Mouse (Mus musculus) forebrain, embryonic 10.5 days (tissue): Measurements from ENCODE around the gene Zfp94. TPM values are rescaled to one million over a fixed set of nuclear protein-coding genes. Genes with fewer than 3 reads are reported as not detected.

Experiments used
- DNase-seq: peaks from one replicate; pipeline ENCODE4 v3.0.0-alpha.2; 2017; ENCODE audit warnings: low spot score; ENCODE audit errors: extremely low spot score
- H3K27ac ChIP-seq: fragments of 300-500 bp; sonication (generic); 2 replicates; pipeline ENCODE4 v1.5.1; 2016; ENCODE audit warnings: mild to moderate bottlenecking
- H3K27me3 ChIP-seq: fragments of 300-500 bp; sonication (generic); 2 replicates; pipeline ENCODE4 v1.6.1; 2016; ENCODE audit warnings: mild to moderate bottlenecking; ENCODE audit not compliant: poor library complexity, severe bottlenecking
- H3K36me3 ChIP-seq: fragments of 300-500 bp; sonication (generic); replicated peaks from 2 replicates; pipeline ENCODE4 v1.6.1; 2016; ENCODE audit warnings: mild to moderate bottlenecking, moderate library complexity
- H3K4me1 ChIP-seq: fragments of 300-500 bp; sonication (generic); 2 replicates; pipeline ENCODE4 v1.6.1; 2016
- H3K4me3 ChIP-seq: fragments of 300-500 bp; sonication (generic); 2 replicates; pipeline ENCODE4 v1.5.1; 2016; ENCODE audit warnings: mild to moderate bottlenecking, moderate library complexity
- H3K9me3 ChIP-seq: fragments of 300-500 bp; sonication (generic); 2 replicates; pipeline ENCODE4 v1.6.1; 2016; ENCODE audit warnings: mild to moderate bottlenecking, moderate library complexity
- WGBS: fragments of 180-500 bp; shearing (Covaris S2); methylation state at CpG from one replicate; pipeline ENCODE4 v1.1.7; 2016; 5-methylcytosine and 5-hydroxymethylcytosine counted together
- polyA plus RNA-seq: library from polyadenylated mRNA; unstranded; fragments of >200 nt; fragmentation: Nextera tagmentation; extraction: Ambion mirVana; gene quantifications from 2 replicates; pipeline ENCODE4 v1.2.1, GENCODE M21; 2016

Zfp94 gene
- polyA plus RNA-seq, result 12.9 and 13.2 TPM in 2 replicates

DNA sequence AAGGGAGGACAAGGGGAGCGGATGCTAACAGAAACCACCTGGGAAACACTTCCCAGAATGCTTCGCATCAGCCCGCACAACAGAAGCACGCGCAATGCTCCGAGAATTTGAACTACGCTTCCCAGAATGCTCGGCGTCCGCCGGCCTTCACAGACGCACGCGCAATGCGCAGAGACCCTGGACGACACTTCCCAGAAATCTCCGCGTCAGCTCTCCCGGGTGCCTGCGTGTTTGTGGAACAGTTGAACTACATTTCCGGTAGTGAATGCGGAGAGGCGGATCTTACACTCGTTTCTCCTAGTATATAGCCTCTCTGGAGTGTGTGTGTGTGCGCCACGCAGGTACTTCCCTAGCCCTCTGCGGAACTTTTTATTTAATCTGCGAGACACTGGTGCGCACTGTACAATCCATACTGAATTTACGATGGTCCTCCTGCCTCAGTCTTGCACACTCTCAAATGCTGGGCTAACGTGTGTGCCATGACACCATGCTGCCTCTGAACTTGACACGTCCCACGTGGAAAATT lies at the start of gene Zfp94:
Gene Zfp94, minus strand, starts transcription at position 100 of the 526 bp plus-strand sequence.
- WGBS, result under 1% methylated on average over 33 of the region's 33 CpGs
- Histone ChIP-seq H3K4me3 (peak within 1 kb of the TSS; percentile 70), H3K9me3 (no peaks in the 10 kb centered on the region), H3K27me3 (no peaks in the 10 kb centered on the region; the same call in 1 of the 2 replicates), H3K36me3 (peaks cover 13% of the 10 kb centered on the region), H3K27ac (peak within 1 kb of the TSS; percentile 91), H3K4me1 (peaks cover 14% of the 10 kb centered on the region)
- DNase-seq, result peak; percentile 94

DNA sequence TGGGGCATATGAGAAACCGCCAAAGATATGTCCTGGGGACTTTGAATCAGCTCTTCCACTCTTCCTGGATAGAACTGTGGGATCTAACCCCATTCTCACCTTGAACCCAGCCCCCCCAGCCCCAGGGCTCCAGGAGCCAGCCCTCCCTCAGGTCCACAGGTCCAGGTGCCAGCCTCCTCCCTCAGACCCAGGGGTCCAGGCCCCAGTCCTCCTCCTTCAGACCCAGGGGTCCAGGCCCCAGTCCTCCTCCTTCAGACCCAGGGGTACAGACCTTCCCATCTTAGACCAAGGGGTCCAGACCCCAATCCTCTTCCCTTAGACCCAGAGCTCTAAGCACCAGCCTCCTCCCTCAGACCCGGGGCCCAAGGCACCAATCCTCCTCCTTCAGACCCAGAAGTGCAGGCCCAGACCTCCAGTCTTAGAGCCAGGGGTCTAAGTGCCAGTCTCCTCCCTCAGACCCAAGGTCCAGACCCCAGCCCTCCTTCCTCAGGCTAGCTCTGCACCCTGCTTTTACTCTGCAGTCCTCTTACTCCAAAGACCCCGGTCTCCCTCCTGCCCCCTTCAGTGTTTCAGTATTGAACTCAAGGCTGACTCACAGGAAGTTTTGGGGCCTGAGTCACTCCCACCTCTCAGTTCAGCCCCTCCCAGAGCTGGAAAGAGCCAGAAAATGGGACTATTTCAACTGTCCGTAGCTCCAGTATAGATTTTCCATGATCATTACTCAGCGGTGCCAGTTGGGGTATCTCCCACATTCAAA lies 49.0 kb upstream of the Zfp94 start:
- Histone ChIP-seq H3K27me3 (0 out of 2 replicates have a peak, but pooled peaks cover 8% of the 10 kb centered on the region), H3K4me3 (no peak overlapping the region; the same call in 1 of the 2 replicates), H3K36me3 (no peaks in the 10 kb centered on the region), H3K9me3 (0 out of 2 replicates have a peak, but pooled peaks cover 3% of the 10 kb centered on the region), H3K27ac (peak overlapping the region; percentile 65; the same call in 1 of the 2 replicates), H3K4me1 (peaks cover 11% of the 10 kb centered on the region; the same call in 1 of the 2 replicates)
- 78% methylated on average over 5 of the region's 5 CpGs for WGBS
- no peak for DNase-seq

DNA sequence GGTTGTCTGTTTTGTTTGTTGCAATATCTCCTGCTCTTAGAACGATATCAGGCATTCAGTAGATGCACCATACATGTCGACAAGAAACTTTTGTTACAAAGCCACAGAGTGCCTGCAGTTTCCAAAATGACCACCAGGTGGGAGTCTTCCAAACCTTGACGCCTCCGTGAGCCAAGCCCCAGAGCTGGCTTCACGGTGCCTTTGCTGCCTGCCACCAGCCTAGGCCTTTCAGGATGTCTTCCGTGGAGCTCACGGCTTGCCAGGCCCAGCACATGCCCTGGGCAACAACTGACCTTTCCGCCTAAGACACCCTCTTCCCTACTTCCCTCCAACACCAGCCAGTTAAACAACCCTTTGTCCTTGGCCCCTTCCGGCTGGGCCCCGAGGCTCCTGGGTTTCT lies 48.4 kb upstream of the Zfp94 start:
- Histone ChIP-seq H3K27ac (peak overlapping the region; percentile 65; the same call in 1 of the 2 replicates), H3K4me1 (peaks cover 7% of the 10 kb centered on the region; the same call in 1 of the 2 replicates), H3K9me3 (0 out of 2 replicates have a peak, but pooled peaks cover 3% of the 10 kb centered on the region), H3K27me3 (0 out of 2 replicates have a peak, but pooled peaks cover 8% of the 10 kb centered on the region), H3K36me3 (no peaks in the 10 kb centered on the region), H3K4me3 (no peak overlapping the region; the same call in 1 of the 2 replicates)
- 24% methylated on average over 10 of the region's 10 CpGs for WGBS
- peak; percentile 82 for DNase-seq

- Histone ChIP-seq H3K4me3 (no peak overlapping the region), H3K4me1 (peaks cover 7% of the 10 kb centered on the region; the same call in 1 of the 2 replicates), H3K27me3 (0 out of 2 replicates have a peak, but pooled peaks cover 8% of the 10 kb centered on the region), H3K9me3 (0 out of 2 replicates have a peak, but pooled peaks cover 3% of the 10 kb centered on the region), H3K36me3 (no peaks in the 10 kb centered on the region), H3K27ac (no peak overlapping the region)
- peak; percentile 36 for DNase-seq
- 22% methylated on average over 7 of the region's 7 CpGs for WGBS
These were observed 46.8 kb upstream of the Zfp94 start for GRCm38 (mm10) chr7:24363228-24363627.

GRCm38 (mm10) chr7:24361001-24361400 lies 44.5 kb upstream of the Zfp94 start:
- peaks cover 7% of the 10 kb centered on the region; the same call in 1 of the 2 replicates for H3K4me1 ChIP-seq
- WGBS, result 69% methylated on average over 4 of the region's 4 CpGs
- H3K4me3 ChIP-seq, result no peak overlapping the region
- no peaks in the 10 kb centered on the region for H3K36me3 ChIP-seq
- no peak for DNase-seq
- H3K27ac ChIP-seq, result no peak overlapping the region
- 0 out of 2 replicates have a peak, but pooled peaks cover 8% of the 10 kb centered on the region for H3K27me3 ChIP-seq
- peaks cover 14% of the 10 kb centered on the region; the same call in 1 of the 2 replicates for H3K9me3 ChIP-seq

- WGBS, result 26% methylated on average over 9 of the region's 9 CpGs
- Histone ChIP-seq H3K4me1 (no peaks in the 10 kb centered on the region), H3K27me3 (0 out of 2 replicates have a peak, but pooled peaks cover 5% of the 10 kb centered on the region), H3K27ac (no peak overlapping the region), H3K4me3 (no peak overlapping the region), H3K9me3 (peaks cover 14% of the 10 kb centered on the region; the same call in 1 of the 2 replicates), H3K36me3 (no peaks in the 10 kb centered on the region)
- DNase-seq, result peak; percentile 38
These were observed 42.8 kb upstream of the Zfp94 start for GRCm38 (mm10) chr7:24359269-24359668.

GRCm38 (mm10) chr7:24357899-24358298 lies 41.4 kb upstream of the Zfp94 start:
- 53% methylated on average over 4 of the region's 4 CpGs for WGBS
- H3K4me1 ChIP-seq, result no peaks in the 10 kb centered on the region
- peaks cover 14% of the 10 kb centered on the region; the same call in 1 of the 2 replicates for H3K9me3 ChIP-seq
- no peak overlapping the region for H3K27ac ChIP-seq
- H3K36me3 ChIP-seq, result no peaks in the 10 kb centered on the region
- peak; percentile 30 for DNase-seq
- H3K27me3 ChIP-seq, result 0 out of 2 replicates have a peak, but pooled peaks cover 4% of the 10 kb centered on the region
- no peak overlapping the region for H3K4me3 ChIP-seq

- 80% methylated on average over 10 of the region's 10 CpGs for WGBS
- Histone ChIP-seq H3K27ac (no peak overlapping the region), H3K4me3 (no peak overlapping the region), H3K27me3 (no peaks in the 10 kb centered on the region), H3K4me1 (no peaks in the 10 kb centered on the region), H3K9me3 (peaks cover 14% of the 10 kb centered on the region; the same call in 1 of the 2 replicates), H3K36me3 (no peaks in the 10 kb centered on the region)
- DNase-seq, result no peak
These were observed 39.6 kb upstream of the Zfp94 start for GRCm38 (mm10) chr7:24356081-24356480.

GRCm38 (mm10) chr7:24355646-24356045 lies 39.2 kb upstream of the Zfp94 start:
- no peaks in the 10 kb centered on the region for H3K4me1 ChIP-seq

DNA sequence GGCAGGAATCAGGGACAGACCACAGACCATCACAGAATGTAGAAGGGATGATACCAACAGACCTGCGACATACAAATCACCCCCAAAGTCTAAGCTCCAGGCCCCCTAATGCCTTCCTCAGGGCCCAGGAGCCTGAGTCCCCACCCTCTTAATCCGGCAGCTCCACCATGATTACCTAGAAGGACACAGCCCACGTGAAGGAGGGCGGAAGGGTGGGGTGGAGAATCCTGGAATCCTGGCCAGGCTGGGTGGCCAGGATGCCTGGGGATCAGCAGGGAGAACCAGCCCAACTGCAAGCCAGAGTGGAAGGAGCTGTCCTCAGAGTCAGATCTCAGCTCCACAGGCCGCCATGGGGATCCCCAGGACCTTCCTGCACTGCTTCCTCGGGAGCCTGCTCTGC lies 32.4 kb upstream of the Zfp94 start, which contains the start of gene Lypd5:
Gene Lypd5, plus strand, starts transcription at position 301 of the 400 bp plus-strand sequence.
- no peak for DNase-seq
- Histone ChIP-seq H3K4me3 (no peak within 1 kb of the TSS), H3K27me3 (no peaks in the 10 kb centered on the region), H3K4me1 (no peaks in the 10 kb centered on the region), H3K36me3 (no peaks in the 10 kb centered on the region), H3K9me3 (no peaks in the 10 kb centered on the region; the same call in 1 of the 2 replicates), H3K27ac (no peak within 1 kb of the TSS)
- WGBS, result 44% methylated on average over 6 of the region's 6 CpGs

More at GRCm38 (mm10) chr7:24355646-24356045, 39.2 kb upstream of the Zfp94 start:
- DNase-seq, result no peak
- WGBS, result 86% methylated on average over 6 of the region's 6 CpGs
- Histone ChIP-seq H3K27ac (no peak overlapping the region), H3K27me3 (no peaks in the 10 kb centered on the region), H3K36me3 (no peaks in the 10 kb centered on the region), H3K4me3 (no peak overlapping the region), H3K9me3 (peaks cover 11% of the 10 kb centered on the region; the same call in 1 of the 2 replicates)

- no peak for DNase-seq
- Histone ChIP-seq H3K4me1 (no peaks in the 10 kb centered on the region), H3K27me3 (no peaks in the 10 kb centered on the region), H3K36me3 (no peaks in the 10 kb centered on the region), H3K27ac (no peak overlapping the region), H3K9me3 (no peaks in the 10 kb centered on the region; the same call in 1 of the 2 replicates), H3K4me3 (no peak overlapping the region)
- 64% methylated on average over 5 of the region's 5 CpGs for WGBS
These were observed 30.0 kb upstream of the Zfp94 start for GRCm38 (mm10) chr7:24346444-24346843.

GRCm38 (mm10) chr7:24343701-24344272 lies 27.3 kb upstream of the Zfp94 start:
- H3K4me1 ChIP-seq, result no peaks in the 10 kb centered on the region
- H3K9me3 ChIP-seq, result peaks cover 6% of the 10 kb centered on the region; the same call in 1 of the 2 replicates
- WGBS, result 78% methylated on average over 7 of the region's 7 CpGs

More at GRCm38 (mm10) chr7:24343701-24344272, 27.3 kb upstream of the Zfp94 start:
- H3K27ac ChIP-seq, result no peak overlapping the region
- H3K36me3 ChIP-seq, result no peaks in the 10 kb centered on the region
- no peak overlapping the region for H3K4me3 ChIP-seq
- no peaks in the 10 kb centered on the region for H3K27me3 ChIP-seq
- DNase-seq, result no peak
